Mouse (Mus musculus): ENCODE measurements at regions not wholly inside any gene's neighbourhood (a gene's known extent, or its start where the extent isn't known, plus 50 kb on each side); places are given as distances from the start of the nearest gene placed in this dataset.

DNA sequence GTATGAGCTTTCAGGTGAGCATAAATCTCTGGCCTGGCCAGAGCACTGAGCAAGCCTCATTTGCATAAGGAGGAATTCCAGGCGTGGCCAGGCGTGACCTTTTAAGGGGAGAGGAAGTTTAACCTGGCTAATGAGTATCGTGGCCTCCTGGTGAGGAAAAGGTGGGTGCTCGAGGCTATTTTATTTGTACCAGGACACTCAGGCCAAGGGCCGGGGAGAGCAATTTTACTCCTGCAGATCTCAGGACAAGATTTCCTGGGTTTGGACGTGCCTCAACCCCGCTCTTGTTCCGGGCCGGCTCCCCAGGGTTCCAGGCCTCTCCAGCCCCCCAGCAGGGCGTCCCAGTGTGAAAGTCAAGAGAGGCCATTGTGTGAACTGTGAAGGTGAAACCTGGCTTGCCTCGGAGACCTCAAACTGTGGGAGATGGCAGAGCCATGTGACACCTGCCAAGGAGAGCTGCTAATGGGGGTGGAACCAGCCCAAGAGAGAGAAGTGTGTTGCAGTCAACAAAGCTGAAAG lies 54.3 kb upstream of the Hs6st1 start:
- no peak for DNase-seq (ENCODE audit: low spot score in 2 of 2)

DNA sequence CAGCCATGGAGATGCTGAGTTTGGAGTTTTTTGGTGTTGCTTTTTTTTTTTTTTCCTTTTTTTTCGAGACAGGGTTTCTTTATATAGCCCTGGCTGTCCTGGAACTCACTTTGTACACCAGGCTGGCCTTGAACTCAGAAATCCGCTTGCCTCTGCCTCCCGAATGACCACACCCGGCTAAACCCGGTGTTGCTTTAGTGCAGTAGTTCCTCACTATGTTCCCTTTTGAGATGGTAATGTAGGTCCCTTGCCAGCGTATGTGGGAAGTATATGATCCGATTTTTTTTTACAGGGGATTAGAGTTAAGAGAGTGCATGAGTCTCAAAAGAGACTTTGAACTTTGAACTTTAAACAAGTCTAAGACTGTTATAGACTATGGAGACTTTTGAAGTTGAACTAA lies 53.8 kb upstream of the Hs6st1 start:
- DNase-seq (ENCODE audit: low spot score in 2 of 2) = no peak

DNA sequence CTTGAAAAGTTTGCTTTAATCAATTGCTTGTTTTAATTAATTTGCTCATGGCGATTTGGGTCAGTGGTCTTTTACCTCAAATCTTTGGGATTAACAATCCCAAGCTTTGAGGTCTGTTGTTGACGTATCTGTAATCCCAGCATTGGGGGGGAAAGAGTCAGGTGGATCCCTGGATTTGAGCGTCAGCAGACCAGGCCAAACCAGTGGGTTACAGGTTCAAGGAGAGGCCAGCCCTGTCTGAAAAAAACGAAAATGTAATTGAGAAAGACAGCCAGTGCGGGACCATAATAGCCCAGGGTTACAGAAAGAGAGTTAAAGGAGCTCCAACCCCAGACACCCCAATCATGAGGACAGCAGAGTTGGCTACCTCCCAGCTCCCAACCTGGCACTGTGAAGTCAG lies 53.0 kb upstream of the Hs6st1 start:
- DNase-seq (ENCODE audit: low spot score in 2 of 2) = no peak

DNA sequence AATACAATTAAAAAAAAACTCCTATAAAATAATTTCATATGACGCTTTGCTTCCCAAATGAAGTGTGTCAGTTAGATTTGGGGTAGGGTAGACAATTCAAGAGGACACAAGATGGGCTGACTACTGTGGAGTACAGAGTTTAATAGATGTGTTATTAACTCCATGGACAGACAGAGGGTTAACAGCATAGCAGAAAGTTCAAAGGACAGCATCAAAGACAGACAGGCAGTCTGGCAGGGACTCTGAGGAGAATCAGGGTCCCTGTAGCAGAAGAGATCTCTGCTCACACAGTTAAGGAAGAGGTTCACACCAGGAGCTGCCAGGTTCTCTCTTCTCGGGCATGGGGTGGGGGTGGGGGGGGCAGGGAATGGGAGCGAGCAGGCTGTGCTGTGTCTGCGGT lies 51.6 kb upstream of the Hs6st1 start:
- no peak for DNase-seq (ENCODE audit: low spot score in 2 of 2)

DNA sequence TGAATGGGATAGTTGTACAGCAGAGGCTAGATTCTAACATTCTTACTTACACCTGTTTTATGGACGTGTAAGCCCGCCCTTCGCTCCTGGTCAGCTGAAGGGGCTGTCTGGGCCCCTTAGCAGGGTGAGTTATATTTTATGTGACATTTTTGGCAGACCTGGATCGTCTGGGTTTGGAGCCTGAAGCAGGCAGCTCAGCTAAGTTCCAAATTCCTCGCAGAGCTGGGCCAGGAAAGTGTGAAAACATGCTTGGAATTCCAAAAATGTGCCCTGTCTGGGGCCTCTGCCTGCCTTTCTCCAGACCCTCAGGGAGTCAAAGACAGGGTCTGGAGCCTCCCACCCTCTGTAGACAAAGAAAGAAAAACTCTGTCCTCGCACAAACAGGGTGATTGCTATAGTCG lies 51.1 kb upstream of the Hs6st1 start:
- DNase-seq (ENCODE audit: low spot score in 2 of 2) = no peak

DNA sequence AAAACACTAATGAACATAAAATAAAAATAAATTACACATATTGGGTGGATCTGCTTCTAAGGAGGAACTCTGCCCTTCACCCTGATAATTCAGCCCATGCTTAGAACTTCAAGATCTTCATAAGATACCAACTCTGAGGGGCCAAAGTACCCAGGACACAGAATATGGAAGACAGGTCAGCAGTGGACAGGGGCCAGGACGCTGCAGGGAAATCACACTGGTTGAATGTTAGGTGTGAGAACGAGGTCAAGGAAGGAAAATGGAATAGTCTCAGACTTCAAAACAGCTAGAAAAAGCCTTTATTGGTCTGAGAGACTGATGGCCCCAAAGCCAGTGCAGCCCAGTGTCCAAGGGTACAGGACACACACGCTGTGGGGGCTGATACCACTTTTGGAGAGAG lies 50.5 kb upstream of the Hs6st1 start:
- no peak for DNase-seq (ENCODE audit: low spot score in 2 of 2)
